Mouse (Mus musculus) brain, embryonic 14.5 days (tissue): ENCODE data around the gene Ankle1.

Source experiments
- CTCF ChIP-seq: fragments of 200-500 bp; IDR thresholded peaks from 2 replicates; pipeline ENCODE4 v1.5.1; 2012; ENCODE audit warnings: inconsistent platforms, mild to moderate bottlenecking, moderate library complexity, borderline replicate concordance; ENCODE audit not compliant: insufficient read depth, insufficient read length; ENCODE audit errors: extremely low read depth
- POLR2A ChIP-seq: fragments of 200-500 bp; IDR thresholded peaks from 2 replicates; pipeline ENCODE4 v1.6.1; 2012; ENCODE audit warnings: mild to moderate bottlenecking, inconsistent platforms, borderline replicate concordance; ENCODE audit not compliant: poor library complexity, insufficient read depth, insufficient read length, severe bottlenecking; ENCODE audit errors: extremely low read depth

- TF ChIP-seq POLR2A (no peak), CTCF (no peak)
Measured at GRCm38 (mm10) chr8:71411535-71412273, 5.9 kb downstream of the Ankle1 start.
